Mouse (Mus musculus) thymus, postnatal 4 days (tissue): ENCODE measurements around the gene Tmem45a.
A peak's percentile ranks its signal among the peaks of the same experiment; 100 is the strongest.
"Not testable (repeated sequence)": the region's sequence is repeated elsewhere in the genome, so short reads cannot be mapped to it uniquely, and the experiment has no call there.

Experiments
- DNase-seq: peaks from one replicate; pipeline ENCODE4 v3.0.0; 2021

Tmem45a gene

GRCm38 (mm10) chr16:56885824-56886615, at the start of gene Tmem45a:
Gene Tmem45a (minus strand): TSS chr16:56886166.
- peak; percentile 89 for DNase-seq

- DNase-seq: no peak
Observed at GRCm38 (mm10) chr16:56928023-56928422, 42.1 kb upstream of the Tmem45a start, which contains the start of gene Lnp1. Gene Lnp1 (minus strand): TSS chr16:56928061.

DNA sequence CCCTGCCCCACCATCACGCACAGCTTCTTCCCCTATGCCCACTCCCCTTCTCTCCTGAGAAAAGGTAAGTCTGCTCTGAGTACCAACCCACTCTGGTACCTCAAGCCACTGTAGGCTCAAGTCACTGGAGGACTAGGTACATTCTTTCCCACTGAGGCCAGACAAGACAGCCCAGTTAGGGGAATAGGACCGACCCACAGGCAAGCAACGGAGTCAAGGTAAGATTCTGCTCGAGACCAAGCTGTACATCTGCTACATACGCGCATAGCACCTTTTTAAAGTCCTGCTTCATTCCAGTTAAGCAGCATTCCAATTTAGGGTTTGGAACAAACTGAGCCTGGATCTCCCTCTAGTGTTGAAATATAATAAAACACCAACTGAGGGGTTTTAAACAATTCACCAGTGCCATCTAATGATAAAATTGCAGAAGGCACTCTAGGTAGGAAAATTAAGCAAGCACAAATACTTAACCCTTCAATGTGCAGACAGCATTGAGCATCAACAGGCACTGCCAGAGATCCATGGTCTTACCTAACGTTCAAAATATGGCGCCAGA, 34.2 kb upstream of the Tmem45a start:
- DNase-seq: no peak

- DNase-seq: no peak
Observed at GRCm38 (mm10) chr16:56917230-56917629, 31.3 kb upstream of the Tmem45a start.

- no peak for DNase-seq
Observed at GRCm38 (mm10) chr16:56908986-56909385, 23.0 kb upstream of the Tmem45a start.

DNA sequence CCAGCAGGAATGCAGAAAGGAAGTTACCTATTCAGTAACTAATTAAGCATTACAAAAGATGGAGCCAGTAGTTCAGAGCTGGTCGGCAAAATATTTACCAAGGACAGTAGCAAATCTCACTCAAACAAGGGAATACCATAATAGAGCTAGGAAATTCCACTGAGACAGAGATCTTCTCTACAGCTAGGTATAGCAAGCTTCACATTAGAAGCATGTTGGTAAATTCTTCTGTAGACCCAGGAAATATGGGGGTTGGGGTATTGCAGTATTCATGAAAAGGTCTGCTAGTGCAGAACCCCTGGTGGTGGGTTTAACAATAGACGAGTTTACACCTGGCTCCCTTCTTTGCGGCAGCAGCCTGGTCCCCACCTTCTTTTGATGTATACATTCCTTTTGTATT, 16.2 kb upstream of the Tmem45a start:
- not testable (repeated sequence) for DNase-seq

DNA sequence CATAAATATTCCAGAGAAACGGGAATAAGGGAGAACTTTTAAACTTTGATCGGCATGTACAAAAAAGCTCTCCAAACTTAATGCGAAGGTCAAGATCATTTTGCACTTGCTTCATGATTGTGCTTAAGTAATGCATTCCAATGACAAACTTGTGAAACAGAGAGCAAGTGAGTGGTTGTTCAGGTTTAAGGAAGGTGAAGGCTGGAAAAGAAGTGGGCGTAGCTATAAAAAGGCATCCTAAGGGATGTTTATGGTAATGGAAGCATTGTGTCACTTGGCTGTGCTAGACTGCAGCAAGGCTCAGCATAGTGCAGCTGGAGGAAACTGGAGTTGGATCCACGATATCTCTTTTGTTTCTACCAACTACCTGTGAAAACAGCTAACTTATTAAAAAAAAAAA, 5.6 kb upstream of the Tmem45a start:
- no peak for DNase-seq

- no peak for DNase-seq
Observed at GRCm38 (mm10) chr16:56886616-56887116, 700 bp upstream of the Tmem45a start.

DNA sequence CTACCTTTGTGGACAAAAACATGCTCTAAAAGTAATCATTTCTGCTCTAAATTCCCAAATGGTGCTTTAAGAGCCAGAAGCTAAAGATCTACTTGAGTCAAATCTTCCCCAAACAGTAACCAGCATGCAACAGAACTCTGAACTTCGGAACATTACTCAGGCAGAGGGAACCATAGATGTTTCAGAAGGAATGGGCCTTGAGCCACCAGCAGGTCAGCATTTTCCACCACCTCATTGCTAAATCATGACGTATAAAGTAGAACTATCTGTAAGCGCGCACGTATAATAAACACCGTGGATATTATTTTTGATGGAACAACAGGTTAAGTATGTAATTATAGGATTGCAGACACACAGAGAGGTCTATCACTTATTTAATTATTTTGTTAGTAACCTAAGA, 1.2 kb downstream of the Tmem45a start:
- no peak for DNase-seq

GRCm38 (mm10) chr16:56873410-56873809, 12.6 kb downstream of the Tmem45a start:
- DNase-seq: no peak

- DNase-seq: no peak
Observed at GRCm38 (mm10) chr16:56870458-56870857, 15.5 kb downstream of the Tmem45a start.

DNA sequence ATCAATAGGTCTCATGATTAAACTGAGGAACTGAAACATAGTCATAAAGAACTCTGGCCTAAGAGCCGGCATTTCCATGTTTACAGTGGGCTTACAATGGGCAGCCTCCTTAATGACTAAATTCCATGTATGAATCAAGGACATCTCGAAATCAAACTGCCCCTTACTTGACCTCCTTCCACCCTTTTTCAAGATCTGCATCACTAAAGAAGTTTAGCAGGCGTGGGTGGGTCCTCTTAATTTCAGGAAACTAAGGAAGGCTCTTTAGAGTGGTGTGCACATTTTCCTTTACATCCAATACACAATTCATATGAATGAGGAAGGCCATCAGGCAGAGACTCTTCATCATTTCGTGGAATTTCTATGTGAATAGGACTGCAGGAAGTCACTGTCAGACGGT, 17.6 kb downstream of the Tmem45a start:
- no peak for DNase-seq

DNA sequence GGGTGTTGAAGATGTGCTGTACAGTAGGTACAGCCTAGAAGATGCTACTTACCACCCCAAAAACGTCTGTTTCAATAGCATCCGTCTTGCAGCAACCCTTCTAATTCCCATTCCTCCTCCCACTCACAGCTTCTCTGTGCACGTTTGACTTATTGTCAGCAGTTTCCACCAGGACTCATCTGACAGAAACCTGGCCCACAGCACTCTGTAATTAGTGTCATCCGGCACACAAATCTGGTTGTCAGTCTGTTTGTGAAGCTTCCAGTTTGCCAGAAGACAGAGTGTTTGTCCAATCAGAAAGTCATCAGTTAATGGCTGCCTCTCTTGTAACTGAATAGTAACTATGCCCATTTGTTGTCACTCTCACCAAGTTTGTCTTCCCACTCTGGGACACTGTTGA, 18.4 kb downstream of the Tmem45a start:
- no peak for DNase-seq

- no peak for DNase-seq
Observed at GRCm38 (mm10) chr16:56852841-56853587, 33.0 kb downstream of the Tmem45a start.

DNA sequence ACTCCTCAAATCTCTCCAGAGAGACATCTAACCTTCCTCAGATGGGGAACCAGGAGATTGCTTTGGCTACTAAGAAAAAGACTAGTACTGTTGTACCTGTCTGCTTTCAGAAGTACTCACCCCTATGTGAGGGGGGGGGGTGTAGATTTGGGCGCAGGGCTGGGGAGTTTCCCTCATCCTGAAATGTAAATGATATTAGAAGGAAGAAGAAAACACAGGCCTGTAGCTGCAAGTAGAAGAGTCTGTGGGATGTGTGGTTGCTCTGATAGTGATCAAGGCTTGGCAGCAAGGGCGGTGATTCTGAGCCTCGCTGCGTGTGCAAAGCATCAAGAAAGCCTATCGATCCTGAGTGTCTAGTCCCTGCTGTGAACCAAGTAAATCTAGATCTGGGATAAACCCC, 43.0 kb downstream of the Tmem45a start:
- no peak for DNase-seq

DNA sequence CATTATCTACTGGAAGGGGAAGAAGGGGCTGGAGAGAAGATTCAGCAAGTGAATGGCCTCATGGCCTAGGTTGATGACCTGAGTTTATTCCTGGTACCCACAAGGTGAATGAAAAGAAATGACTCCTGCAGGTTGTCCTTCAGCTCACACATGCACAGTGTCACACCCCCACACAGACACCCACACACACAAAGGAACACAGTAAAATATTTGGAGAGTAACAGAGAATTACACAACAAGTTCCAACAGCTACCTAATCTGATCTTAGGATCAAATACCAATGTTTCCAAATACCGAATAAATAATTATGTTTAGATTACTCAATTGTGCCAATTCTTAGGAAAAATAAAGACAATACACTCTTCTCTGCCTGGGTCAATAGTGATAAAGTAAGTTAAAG, 52.7 kb downstream of the Tmem45a start:
- DNase-seq: no peak

DNA sequence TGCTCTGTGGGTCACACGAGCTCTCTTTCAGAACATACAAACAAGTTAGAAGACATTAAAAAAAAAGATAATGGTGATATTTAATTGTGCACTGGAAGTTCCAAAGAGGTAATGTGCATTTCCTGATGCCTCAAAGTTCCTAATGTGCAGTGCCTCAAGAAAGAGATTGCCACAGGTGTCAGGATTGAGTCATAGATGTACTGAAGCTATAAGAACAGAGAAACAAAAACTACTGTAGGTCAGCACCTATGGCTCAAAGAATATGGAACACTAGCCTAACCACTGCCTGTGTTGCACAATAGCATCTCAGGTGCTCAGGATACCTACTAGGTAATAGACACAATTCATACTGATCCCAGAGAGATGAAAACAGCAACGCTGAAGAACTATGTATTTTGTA, 54.0 kb downstream of the Tmem45a start:
- DNase-seq: no peak

DNA sequence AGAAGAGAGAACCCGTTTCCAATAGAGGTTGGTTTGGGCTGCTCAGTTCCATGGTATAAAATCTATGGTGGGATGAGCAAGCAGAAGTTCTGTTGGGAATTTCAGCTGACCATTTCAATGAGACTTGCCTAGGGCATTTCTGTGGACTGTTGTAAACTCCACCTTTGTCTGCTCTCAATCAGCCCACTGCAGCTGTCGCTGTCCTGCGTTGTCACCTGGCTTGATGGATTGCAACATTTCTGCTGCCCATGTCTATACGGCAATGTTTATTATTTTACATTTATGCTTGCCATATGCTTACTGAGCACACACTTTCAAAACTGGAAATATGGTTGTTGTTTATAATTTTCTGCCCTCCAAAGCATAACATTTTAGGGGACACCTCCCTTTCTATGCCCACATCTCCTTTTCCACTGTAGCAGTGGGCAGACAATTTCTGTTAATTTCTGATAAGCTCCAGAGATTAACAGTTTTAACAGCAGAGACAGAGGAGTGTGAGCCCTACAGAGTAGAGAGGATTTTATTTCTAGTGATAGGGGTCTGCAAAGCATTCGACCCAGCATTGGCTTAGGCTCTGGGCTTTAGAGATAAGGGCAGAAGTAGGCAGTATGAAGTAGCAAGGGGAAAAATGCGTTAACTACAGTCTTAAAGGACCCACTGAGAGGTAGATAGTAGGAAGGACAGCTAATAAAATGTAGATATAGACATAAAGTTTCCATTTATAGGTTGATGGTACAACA, 84.4 kb downstream of the Tmem45a start:
- no peak for DNase-seq

GRCm38 (mm10) chr16:56800946-56801345, 85.0 kb downstream of the Tmem45a start:
- no peak for DNase-seq

DNA sequence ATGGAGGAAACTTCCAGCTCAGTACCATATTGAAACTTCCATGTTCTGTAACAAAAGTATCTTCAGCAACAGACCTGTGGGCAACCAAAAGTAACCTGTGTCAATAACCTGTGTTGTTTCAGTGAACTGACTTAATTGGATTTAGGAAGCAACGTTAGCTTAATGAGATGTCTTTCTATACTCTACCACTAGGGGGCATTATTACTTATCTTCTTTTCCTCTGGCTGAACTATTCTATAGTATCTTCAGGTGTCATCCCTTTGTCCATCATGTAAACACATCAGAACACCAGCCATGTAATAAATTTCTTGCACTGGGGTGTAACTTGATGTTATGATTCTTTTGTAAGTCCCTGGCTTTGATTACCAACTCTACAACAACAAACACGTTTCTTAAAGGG, 85.5 kb downstream of the Tmem45a start:
- no peak for DNase-seq

DNA sequence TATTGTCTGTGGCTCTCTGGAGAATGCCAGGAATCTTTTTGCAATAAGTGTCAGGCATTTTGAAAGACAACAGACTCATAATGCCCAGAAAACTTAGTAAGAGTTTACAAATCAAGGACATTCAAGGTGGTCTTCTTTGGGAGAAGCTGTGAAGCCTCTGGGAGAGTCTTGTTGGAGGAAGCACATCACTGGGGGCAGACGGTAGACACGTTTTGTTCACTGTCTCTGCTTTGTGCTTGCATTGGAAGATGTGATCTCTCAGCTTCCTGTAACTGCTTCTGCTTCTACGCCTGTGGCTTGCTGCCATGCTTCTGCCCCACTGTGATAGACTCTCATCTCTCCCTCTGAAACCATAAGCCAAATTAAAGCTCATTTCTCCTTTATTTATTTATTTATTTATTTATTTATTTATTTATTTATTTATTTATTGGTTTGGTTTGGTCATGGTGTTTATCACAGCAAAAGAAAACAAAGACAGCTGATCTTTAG, 86.4 kb downstream of the Tmem45a start:
- DNase-seq: no peak

DNA sequence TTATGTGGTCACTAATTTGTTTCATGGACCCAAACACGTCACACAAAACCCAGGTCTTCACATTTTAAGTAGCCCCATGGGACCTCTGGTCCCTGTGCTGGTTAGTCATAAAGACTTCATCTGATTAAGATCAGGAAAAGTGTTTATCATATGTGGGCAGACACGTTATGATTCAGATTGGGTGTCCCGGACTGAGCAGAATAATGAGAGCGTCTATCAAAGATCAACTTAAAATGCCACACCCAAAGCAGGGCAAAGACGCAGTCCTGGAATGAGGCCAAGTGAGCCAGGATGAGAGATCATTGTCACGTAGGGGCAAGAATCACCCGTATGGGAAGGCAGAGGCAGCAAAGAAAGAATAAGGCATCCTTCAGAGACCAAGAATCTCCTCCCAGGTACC, 87.1 kb downstream of the Tmem45a start:
- no peak for DNase-seq
